Mouse (Mus musculus) midbrain, embryonic 11.5 days (tissue): ENCODE results near the gene Fgd6. TPM values are rescaled to one million over a fixed set of nuclear protein-coding genes. Genes with fewer than 3 reads are reported as not detected.

Source experiments
- ATAC-seq: fragments of 200-750 bp; cut with Nextera tagmentation; 2 replicates; pipeline ENCODE4 v1.8.0; 2017; ENCODE audit warnings: moderate TSS enrichment, moderate library complexity; ENCODE audit not compliant: low FRiP score
- DNase-seq: peaks from one replicate; pipeline ENCODE4 v3.0.0; 2015; ENCODE audit warnings: low spot score; ENCODE audit errors: missing footprints
- H3K27ac ChIP-seq: fragments of 300-500 bp; sonication (generic); 2 replicates; pipeline ENCODE4 v1.5.1; 2014; ENCODE audit warnings: low read depth, low read length
- H3K27me3 ChIP-seq: fragments of 300-500 bp; sonication (generic); 2 replicates; pipeline ENCODE4 v1.6.1; 2014; ENCODE audit warnings: mild to moderate bottlenecking, low read length, moderate library complexity, mixed read lengths; ENCODE audit not compliant: control insufficient read depth, insufficient read depth
- H3K36me3 ChIP-seq: fragments of 300-500 bp; sonication (generic); 2 replicates; pipeline ENCODE4 v1.6.1; 2014; ENCODE audit warnings: mild to moderate bottlenecking, low read length, moderate library complexity, mixed read lengths; ENCODE audit not compliant: control insufficient read depth, insufficient read depth
- H3K4me1 ChIP-seq: fragments of 300-500 bp; sonication (generic); 2 replicates; pipeline ENCODE4 v1.6.1; 2014; ENCODE audit warnings: low read length; ENCODE audit not compliant: control insufficient read depth, insufficient read depth
- H3K4me2 ChIP-seq: fragments of 300-500 bp; sonication (generic); 2 replicates; pipeline ENCODE4 v1.6.1; 2014; ENCODE audit warnings: mild to moderate bottlenecking, moderate library complexity
- H3K4me3 ChIP-seq: fragments of 300-500 bp; sonication (generic); 2 replicates; pipeline ENCODE4 v1.5.1; 2014; ENCODE audit warnings: low read depth, low read length
- H3K9ac ChIP-seq: fragments of 300-500 bp; sonication (generic); 2 replicates; pipeline ENCODE4 v1.6.1; 2014; ENCODE audit warnings: low read length
- H3K9me3 ChIP-seq: fragments of 300-500 bp; sonication (generic); 2 replicates; pipeline ENCODE4 v1.6.1; 2016; ENCODE audit warnings: low read length; ENCODE audit not compliant: control insufficient read depth
- WGBS: fragments of 180-500 bp; shearing (Covaris S2); extraction: QIAGEN DNeasy Blood & Tissue Kit; methylation state at CpG from one replicate; pipeline ENCODE4 v1.1.7; 2014; 5-methylcytosine and 5-hydroxymethylcytosine counted together
- polyA plus RNA-seq: library from polyadenylated mRNA; unstranded; fragments of >200 nt; fragmentation: Nextera tagmentation; extraction: Ambion mirVana; gene quantifications from 2 replicates; pipeline ENCODE4 v1.2.1, GENCODE M21; 2014

Gene Fgd6
- polyA plus RNA-seq, 1 experiment from 2014 or later: 5.6 TPM

DNA sequence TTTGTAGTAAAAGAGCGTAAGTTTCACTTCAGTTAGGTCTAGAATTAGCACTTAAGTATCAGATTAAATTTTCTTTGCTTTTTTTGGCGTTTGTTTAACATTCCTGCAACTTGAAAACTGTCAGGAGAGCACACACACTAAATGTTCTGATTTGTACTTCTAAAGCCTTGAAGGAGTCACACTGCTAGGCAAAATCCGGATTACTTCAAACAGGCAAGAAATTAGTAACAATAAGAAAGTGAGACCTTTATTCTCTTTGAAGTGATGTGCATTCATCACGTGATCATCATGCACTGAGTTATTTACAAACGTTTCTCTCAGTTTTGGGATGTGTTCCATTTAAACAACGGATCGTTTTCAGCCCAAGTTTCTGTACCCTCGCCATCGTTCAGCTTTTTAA is 1.4 kb downstream of the Fgd6 start:
- DNase-seq (peak; percentile 82), ATAC-seq (no peak)
- H3K27me3 ChIP-seq: no peaks in the 10 kb centered on the region
- H3K9me3 ChIP-seq: no peaks in the 10 kb centered on the region
- no peaks in the 10 kb centered on the region for H3K36me3 ChIP-seq
- H3K4me1 ChIP-seq: peaks cover 20% of the 10 kb centered on the region
- H3K9ac ChIP-seq: no peak overlapping the region
- peak overlapping the region; percentile 69 for H3K4me2 ChIP-seq
- H3K27ac ChIP-seq: no peak overlapping the region
- WGBS: 37% methylated on average over 9 of the region's 9 CpGs
- no peak overlapping the region; the same call in 1 of the 2 replicates for H3K4me3 ChIP-seq

DNA sequence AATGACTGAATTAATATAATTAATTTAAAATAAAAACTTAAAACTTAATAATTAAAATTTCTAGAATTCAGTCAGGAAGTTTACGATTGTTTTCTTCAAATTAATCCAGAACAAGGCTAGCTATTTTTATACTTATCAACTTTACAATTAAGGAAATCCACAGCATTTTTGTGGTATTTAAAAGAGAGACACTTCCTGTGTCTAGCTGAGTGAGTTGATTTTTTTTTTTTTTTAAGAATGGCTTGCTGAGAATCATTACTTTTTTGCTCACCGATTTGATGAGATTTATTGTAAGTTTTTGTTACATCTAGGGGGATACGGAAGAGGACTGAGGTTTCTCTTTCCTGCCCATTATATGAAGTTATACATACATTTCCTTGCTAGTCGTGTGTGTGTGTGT is 1.8 kb downstream of the Fgd6 start:
- no peak overlapping the region for H3K4me3 ChIP-seq
- ATAC-seq (no peak), DNase-seq (no peak)
- no peaks in the 10 kb centered on the region for H3K36me3 ChIP-seq
- H3K9me3 ChIP-seq: no peaks in the 10 kb centered on the region
- no peak overlapping the region for H3K9ac ChIP-seq
- 77% methylated on average over 4 of the region's 4 CpGs for WGBS
- no peak overlapping the region for H3K27ac ChIP-seq
- H3K27me3 ChIP-seq: no peaks in the 10 kb centered on the region
- H3K4me2 ChIP-seq: no peak overlapping the region
- H3K4me1 ChIP-seq: peaks cover 20% of the 10 kb centered on the region

DNA sequence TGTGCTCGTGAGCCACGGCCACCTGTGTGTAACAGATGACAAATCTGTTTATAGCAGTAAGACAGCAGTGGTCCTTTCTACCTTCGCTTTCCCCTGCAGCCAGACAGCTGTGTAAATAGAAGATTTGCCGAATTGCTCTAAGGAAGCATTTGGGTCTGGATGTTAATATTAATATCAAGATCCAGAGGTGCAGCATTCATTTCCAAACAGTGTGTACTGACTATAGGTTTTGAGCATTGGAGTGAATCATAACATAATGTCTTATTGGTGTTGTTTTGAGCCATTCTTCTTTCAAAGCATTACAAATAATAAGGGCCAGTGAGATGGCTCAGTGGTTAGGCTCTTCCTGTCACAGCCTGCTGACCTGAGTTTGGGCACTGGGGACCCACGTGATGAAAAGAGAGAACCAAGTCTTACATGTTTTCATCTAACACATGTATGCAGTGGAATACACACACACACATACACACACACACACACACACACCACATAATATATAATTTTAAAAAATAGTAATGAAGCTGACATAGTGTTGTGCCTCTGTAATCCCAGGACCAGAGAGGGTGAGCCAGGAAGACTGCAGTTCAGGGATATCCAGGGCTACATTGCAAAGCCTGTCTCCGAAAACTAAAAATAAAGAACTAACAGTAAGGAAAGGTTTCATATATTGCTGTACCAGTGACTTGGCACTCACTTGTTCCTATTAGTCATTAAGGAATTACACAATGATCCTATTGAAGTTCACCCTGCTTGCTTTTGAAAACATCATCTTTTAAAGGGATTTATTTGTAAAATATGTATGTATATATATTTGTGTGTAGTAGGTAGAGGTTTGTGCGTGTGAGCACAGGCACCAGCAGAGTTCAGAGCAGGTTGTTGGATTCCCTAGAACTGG is 2.8 kb downstream of the Fgd6 start:
- no peak for ATAC-seq
- no peaks in the 10 kb centered on the region for H3K36me3 ChIP-seq
- H3K9me3 ChIP-seq: no peaks in the 10 kb centered on the region
- WGBS: 66% methylated on average over 7 of the region's 7 CpGs
- no peak overlapping the region for H3K27ac ChIP-seq
- H3K4me2 ChIP-seq: no peak overlapping the region
- no peak overlapping the region for H3K4me3 ChIP-seq
- no peak overlapping the region for H3K9ac ChIP-seq
- H3K27me3 ChIP-seq: no peaks in the 10 kb centered on the region
- no peak for DNase-seq
- H3K4me1 ChIP-seq: peaks cover 14% of the 10 kb centered on the region

DNA sequence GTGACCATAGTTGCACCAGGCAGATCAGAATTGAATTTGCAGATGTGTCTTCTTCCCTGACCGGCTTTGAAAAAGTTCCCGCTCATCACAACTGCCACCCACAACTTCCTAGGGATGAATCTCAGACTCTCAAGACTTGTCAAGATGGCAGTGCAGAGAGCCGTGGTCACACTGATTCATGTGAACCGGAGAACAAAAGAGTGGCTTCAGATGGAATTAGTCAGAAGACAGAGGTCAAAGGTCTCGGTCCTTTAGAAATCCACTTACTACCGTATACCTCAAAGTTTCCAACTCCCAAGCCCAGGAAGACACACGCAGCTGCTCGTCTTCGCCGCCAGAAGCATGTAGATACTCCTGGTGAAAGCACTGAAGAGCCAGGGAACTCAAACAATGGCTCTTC is 8.1 kb downstream of the Fgd6 start:
- no peaks in the 10 kb centered on the region for H3K36me3 ChIP-seq
- H3K27me3 ChIP-seq: no peaks in the 10 kb centered on the region
- ATAC-seq: no peak
- H3K4me2 ChIP-seq: no peak overlapping the region
- WGBS: 20% methylated on average over 10 of the region's 10 CpGs
- peak; percentile 87 for DNase-seq
- no peak overlapping the region for H3K27ac ChIP-seq
- H3K9ac ChIP-seq: no peak overlapping the region
- no peaks in the 10 kb centered on the region for H3K9me3 ChIP-seq
- peaks cover 10% of the 10 kb centered on the region for H3K4me1 ChIP-seq
- H3K4me3 ChIP-seq: no peak overlapping the region

DNA sequence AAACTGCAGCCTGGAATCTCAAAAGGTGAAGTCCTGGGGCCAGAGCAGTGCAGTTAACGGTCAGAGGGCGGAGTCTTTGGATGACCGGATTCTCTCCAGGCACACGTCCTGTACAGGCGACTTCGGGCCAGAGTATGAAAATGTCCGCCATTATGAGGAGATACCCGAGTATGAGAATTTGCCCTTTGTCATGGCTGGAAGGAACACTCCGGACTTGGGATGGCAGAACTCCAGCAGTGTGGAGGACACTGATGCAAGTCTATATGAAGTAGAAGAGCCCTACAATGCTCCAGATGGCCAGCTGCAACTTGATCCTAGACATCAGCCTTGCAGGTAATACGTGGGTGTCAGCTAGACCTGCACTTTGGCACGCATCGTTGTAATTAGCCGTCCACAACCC is 9.5 kb downstream of the Fgd6 start:
- WGBS: 95% methylated on average over 13 of the region's 13 CpGs
- Histone ChIP-seq H3K27ac (no peak overlapping the region), H3K36me3 (no peaks in the 10 kb centered on the region), H3K4me3 (no peak overlapping the region), H3K9me3 (no peaks in the 10 kb centered on the region), H3K27me3 (no peaks in the 10 kb centered on the region), H3K4me2 (no peak overlapping the region), H3K4me1 (peaks cover 10% of the 10 kb centered on the region), H3K9ac (no peak overlapping the region)
- no peak for DNase-seq
- ATAC-seq: no peak

DNA sequence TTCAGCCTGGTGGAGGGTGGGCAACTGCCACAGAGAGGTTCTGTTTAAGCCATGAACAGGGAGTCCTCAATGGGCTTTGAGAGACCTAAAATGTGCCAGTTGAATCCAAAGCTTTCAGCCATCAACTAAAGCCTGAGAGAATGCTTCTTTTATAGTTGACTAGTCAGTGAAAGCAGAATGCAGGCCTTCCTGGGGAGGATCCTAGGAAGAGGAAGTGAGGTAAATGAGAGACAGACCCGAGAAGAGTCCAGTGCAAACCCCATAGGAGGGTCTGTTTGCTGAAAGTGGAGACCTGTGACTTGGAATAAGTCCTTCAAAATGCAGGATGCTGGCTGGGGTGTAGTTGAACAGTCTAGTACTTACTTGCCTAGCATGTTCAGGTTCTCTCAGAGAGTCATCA is 11.2 kb downstream of the Fgd6 start:
- no peaks in the 10 kb centered on the region for H3K9me3 ChIP-seq
- H3K4me2 ChIP-seq: no peak overlapping the region
- no peaks in the 10 kb centered on the region for H3K27me3 ChIP-seq
- no peak overlapping the region for H3K27ac ChIP-seq
- peaks cover 10% of the 10 kb centered on the region for H3K4me1 ChIP-seq
- no peaks in the 10 kb centered on the region for H3K36me3 ChIP-seq
- no peak overlapping the region for H3K9ac ChIP-seq
- ATAC-seq (no peak), DNase-seq (no peak)
- 38% methylated on average over 1 of the region's 1 CpGs for WGBS
- no peak overlapping the region for H3K4me3 ChIP-seq

DNA sequence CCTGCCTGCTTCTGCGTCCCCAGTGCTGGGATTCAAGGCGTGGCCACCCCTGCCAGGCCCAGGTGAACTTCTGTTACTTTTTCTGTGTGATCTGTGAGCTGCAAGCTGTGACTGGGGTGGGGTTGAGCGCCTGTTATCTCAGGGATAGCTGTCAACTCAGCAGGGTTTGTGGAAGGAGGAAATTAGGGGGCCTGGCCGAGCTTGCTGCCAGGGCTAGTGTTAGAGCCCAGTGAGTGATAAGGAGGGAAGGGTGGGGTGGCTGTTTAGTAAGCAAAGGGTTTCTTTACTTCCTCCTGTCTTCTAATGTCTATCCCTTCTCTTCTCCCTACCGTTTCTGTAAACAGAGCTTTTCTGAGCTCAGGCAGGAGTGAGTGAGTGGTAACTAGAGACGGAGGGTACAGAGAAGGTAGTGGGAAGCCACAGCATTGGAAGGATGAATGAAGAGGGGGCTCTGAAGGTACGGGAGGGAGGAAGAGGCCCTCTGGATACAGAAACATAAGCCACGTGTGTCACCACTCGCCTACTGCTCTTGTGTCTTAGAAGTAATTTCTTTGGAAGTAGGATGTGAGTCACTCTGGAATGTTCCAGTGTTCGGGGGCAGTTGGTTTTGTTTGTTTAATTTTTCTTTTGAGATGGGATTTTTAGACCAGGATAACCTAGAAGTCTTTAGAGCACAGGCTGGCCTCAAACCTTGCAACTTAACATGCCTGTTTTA is 12.2 kb downstream of the Fgd6 start:
- Histone ChIP-seq H3K9ac (no peak overlapping the region), H3K9me3 (no peaks in the 10 kb centered on the region), H3K4me3 (no peak overlapping the region), H3K4me1 (peaks cover 10% of the 10 kb centered on the region), H3K27ac (no peak overlapping the region), H3K4me2 (no peak overlapping the region), H3K27me3 (no peaks in the 10 kb centered on the region), H3K36me3 (no peaks in the 10 kb centered on the region)
- ATAC-seq: no peak
- DNase-seq: no peak
- WGBS: 74% methylated on average over 10 of the region's 10 CpGs

DNA sequence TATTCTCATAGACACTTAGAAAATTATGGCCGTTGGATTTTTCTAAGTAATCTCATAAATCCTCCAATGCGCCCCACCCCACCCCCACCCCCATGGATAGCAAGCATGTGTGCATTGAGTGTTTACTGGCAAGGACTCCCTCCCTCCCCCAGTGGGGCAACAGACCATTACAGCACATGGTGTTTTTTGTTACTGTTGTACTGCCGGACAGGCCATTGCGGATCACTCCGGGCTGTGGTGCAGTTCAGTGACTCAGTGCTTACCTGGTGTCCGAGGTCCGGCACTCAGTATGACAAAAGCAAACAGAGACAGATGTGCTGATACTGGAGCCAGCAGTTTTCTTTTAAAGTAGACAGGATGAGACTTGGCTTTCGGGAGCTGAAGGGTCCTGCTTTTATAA is 13.3 kb downstream of the Fgd6 start:
- H3K36me3 ChIP-seq: no peaks in the 10 kb centered on the region
- WGBS: 85% methylated on average over 8 of the region's 8 CpGs
- H3K4me1 ChIP-seq: peaks cover 4% of the 10 kb centered on the region
- H3K27ac ChIP-seq: no peak overlapping the region
- no peaks in the 10 kb centered on the region for H3K9me3 ChIP-seq
- no peak overlapping the region for H3K9ac ChIP-seq
- no peak for ATAC-seq
- no peak overlapping the region for H3K4me2 ChIP-seq
- H3K27me3 ChIP-seq: no peaks in the 10 kb centered on the region
- no peak for DNase-seq
- no peak overlapping the region for H3K4me3 ChIP-seq

DNA sequence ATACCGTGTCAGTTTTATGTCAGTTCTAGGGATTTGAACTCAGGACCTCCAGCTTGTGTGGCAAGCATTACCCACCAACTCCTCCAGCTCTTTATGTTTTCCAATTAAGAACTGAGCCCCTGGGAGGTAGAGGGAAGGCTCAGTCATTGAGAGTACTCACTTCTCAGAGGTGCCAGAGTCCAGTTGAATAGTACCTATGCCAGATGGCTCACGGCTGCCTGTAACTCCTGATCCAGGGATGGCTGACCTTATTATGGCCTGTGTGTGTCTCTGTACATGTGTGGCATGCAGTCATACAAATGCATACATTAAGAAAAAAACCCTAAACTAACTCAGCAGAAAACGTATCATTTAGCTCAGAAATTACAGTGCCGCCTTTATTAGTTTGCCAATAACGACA is 14.9 kb downstream of the Fgd6 start:
- Histone ChIP-seq H3K36me3 (no peaks in the 10 kb centered on the region), H3K27ac (no peak overlapping the region), H3K4me3 (no peak overlapping the region), H3K9me3 (no peaks in the 10 kb centered on the region), H3K4me2 (no peak overlapping the region), H3K9ac (no peak overlapping the region), H3K4me1 (no peaks in the 10 kb centered on the region), H3K27me3 (no peaks in the 10 kb centered on the region)
- WGBS: 96% methylated on average over 5 of the region's 5 CpGs
- no peak for ATAC-seq
- no peak for DNase-seq
